Mouse (Mus musculus) urinary bladder, postnatal 36 days (tissue): ENCODE measurements around the gene Ankrd33.

Experiments
- DNase-seq, 2 experiments: peaks; one replicate each; pipeline ENCODE4 v3.0.0; 2022; ENCODE audit warnings: low spot score in 2 of 2, mixed read lengths in 1 of 2

The Ankrd33 gene

DNA sequence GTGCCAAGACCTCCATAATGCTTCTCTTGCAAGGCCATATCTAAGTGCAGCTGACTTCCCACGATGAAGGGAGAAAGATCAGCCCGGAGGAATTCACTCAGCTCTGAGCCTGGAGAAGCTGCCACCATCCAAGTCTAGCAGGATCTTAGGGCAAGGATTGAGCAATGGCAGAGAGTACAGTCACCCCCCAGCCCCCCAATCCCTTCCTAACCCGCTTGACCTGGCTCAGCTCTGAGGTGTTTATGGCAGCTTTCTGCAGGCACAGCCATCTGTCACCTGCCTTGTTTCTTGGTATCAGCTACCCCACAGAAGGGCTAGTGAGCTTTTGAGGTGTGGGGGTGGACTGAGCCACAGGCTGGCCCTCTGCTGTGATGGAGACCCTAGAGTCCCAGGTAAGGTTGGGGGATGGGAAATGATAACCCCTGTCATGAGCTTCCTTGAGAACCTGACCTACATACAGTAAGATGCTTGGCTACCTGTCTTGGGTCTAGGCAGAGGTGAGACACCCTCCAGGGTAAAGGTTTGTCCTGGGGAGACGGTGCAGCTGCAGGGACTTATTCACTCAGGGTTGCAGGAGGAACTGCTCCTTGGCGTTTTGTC lies at the start of gene Ankrd33:
Ankrd33 (plus strand) TSS at position 245 of the 600 bp plus-strand sequence.
- no peak for DNase-seq

DNA sequence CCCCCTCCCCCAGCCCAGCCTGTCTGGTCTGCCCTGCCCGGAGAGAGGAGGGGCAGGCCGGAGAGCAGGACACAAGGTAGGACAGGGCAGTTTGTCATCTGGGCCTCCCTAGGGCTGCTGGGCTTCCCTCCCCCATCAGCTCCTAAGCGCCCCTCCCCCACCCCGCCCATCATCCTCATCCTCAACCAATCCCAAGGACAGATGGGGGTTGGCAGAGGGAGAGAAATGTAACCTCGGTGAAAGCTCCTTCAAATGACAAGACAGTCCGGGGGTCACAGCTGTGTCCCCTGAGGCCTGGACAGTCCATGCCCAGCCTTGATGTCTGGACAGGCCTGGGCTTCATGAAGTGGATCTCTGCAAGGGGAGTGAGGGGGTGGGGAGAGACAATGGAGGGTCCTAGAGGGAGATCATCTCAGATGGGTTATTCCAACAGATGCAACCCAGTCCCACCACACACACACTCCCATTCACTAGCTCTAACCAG lies 49.1 kb upstream of the Ankrd33 start:
- no peak for DNase-seq

DNA sequence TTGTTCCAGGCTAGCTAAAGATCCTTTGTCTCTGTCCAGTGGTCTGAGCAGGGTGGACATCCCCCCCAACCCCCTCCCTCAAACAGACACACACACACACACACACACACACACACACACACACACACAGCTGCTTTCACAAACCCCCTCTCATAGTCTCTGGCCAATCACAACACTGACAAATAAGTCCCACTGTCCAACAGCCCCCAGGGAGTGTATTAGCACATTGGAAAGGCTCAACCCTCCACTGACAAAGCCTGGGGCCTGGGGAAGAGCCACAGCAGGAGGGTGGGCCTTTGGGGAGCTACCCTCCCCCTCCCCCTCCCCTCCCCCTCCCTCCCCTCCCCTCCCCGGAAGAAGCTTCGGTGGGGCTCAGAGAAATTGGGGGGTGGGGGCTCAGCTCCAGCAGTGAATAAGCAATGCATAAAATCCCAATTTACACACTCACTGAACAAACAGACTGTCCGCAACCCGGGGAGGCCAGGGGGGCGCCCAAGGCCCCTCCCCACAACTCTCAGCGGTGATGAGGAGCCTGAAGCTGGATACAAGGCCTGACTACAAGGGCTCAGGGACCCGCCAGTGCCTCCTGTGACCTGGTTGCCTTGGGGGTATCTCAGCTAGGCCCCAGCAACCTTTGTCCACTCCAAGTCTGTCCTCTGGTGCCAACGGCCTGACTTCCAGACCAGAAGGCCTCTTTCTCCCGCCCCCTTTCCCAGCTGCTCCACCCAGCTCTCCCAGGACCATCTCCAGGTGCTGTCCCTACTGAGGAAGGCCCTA lies 48.4 kb upstream of the Ankrd33 start:
- no peak for DNase-seq

DNA sequence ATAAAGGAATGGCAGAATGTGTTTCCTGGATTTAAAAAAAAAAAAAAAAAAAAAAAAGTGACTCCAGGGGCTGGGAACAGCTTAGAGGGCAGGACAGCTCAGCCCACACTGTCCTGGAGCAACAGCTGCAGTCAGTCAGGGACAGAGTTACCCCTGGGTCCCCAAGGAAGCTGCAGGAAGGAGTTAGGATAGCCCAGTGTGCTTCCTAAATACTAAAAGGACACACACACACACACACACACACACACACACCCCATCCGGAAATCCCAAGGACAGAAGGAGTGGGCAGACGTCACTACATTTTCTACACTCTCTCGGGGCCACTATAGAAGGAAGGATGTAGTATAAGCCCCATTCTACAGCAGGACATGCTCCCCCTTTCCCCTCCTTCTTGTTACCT lies 47.5 kb upstream of the Ankrd33 start:
- DNase-seq, result no peak

DNA sequence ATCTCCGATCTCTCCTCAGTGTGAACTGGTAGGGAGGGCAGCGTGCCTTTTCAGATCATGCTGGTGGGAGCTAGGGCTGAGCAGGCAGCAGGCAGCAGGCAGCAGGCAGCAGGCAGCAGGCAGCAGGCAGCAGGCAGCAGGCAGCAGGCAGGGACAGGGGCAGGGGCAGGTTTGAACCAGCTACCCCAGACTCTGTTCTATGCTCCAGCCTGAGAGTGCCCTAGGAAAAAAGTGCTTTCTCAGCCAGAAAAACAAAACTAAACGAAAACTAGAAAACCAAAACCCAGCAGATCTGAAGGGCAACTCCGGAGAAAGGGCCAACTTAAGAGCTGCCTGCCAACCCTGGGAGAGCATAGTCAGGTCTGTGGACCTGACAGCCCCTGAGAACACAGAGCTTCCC lies 46.9 kb upstream of the Ankrd33 start:
- DNase-seq, result no peak

DNA sequence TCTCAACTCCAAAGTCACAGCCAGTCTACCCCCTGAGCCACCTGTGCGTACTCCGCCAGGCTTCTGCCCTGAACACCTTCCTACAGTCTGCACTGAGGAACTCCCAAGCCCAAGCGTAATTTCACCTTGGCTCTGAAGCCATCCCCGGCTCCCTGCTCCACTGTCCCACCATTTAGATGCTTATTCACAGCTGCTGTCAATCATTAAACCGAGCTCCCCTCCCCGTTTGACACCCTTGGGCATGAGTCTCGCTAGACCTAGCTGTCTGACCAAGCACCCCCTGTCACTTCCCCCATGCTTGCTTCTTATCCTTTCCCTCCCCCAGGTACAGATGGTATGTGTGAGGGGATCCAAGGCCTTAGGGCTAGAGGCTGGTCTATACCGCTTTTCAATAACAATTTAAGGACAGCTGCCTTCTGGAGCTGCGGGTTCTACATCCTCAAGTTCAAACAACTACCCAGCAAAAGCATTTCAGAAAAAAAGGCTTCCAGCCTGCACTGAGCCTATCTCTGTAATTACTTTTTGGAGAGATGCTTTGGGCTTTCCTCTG lies 45.8 kb upstream of the Ankrd33 start:
- no peak for DNase-seq

DNA sequence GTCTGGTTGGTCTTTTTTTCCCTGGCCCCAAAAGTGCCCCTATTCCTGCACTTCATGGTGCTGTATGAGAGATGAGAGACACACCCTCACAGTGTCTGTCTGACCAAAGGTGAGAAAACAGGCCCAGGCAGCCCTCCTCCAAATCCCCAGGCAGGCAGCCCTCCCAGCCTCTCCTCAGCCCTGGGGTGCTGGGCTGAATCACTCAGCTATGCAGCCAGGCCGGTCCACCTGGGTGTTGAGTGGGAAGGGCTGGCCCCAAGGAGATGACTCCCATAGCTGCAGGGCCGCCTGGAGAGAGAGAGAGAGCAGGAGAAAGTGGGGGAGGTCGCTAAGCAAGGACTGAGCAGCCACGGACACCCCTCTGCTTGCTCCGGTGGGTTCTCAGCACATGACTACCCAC lies 44.8 kb upstream of the Ankrd33 start:
- DNase-seq, result peak; percentile 85 to 86

DNA sequence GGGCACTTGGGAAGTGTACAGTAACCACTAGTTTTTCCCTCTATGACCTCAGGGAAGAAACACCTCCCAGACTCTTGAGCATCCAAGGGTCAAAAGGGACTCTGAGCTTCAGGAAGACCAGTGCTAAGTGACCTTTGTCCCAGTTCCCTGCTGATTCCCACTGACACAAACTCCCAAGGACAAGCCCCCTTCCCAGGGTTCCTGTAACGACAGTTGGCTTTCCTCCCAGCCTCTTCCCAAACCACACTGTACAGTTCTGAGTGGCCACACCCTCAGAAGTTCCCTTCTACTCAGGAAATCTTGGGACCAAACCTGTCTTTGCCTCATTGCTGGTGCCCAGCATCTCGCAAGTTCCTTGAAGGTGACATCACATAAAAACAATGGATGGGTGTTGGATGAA lies 42.8 kb upstream of the Ankrd33 start:
- DNase-seq, result no peak

DNA sequence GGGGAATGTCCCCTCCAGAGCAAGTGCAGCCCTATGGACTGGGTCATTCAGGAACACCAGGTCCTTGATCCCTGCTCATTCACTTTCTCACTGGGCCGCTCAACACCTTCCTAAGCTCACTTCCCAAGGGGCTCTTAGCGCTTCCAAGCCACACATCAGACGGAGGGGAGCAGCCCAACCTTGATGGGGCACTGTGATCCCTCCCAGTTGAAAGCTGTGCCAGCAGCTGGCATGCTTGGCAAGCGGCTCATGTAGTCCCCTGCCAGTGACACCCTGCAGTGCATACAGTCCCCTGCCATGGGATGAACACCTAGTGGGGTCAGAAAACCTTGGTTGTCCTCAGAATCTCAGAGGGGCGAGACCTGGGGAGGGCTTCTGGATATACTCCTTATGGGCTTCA lies 41.5 kb upstream of the Ankrd33 start:
- DNase-seq, result no peak

DNA sequence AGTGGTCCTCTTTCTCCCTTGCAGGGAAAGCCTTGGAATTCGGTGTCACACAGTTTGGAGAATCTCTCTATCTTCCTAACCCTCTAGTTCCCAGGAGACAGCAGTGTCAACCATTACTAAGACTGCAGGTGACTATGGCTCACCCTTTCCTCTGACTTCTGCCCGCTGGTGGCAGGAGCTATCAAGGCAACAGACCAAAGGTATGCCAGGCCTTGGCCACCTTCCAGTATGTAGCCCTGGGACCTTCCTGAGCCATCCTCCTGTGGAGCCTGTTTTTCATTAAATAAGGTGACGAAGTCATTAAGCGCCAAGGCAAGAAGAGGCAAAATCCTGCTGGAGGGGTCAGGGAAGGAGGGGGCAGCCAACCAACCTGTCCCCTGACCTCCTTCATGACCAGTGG lies 40.4 kb upstream of the Ankrd33 start:
- no peak for DNase-seq

DNA sequence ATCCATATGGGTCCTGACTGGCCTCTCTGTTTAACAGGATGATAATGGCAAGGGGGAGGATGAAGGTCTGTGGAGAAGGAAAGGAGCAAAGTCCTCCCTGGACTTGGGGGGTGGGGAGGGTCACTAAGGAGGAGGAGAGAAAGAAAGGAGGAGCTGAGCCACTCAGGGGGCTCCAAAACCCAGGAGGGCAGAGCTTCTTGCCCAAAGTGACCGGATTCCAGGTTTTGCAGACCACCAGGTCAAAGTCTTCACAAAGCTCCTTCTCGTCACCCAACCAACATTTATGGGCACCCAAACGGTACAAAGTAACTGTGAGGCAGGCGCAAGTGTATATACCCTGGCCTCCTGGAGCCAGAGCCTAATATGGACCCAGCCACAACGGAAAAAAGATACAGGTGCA lies 39.9 kb upstream of the Ankrd33 start:
- DNase-seq, result no peak

DNA sequence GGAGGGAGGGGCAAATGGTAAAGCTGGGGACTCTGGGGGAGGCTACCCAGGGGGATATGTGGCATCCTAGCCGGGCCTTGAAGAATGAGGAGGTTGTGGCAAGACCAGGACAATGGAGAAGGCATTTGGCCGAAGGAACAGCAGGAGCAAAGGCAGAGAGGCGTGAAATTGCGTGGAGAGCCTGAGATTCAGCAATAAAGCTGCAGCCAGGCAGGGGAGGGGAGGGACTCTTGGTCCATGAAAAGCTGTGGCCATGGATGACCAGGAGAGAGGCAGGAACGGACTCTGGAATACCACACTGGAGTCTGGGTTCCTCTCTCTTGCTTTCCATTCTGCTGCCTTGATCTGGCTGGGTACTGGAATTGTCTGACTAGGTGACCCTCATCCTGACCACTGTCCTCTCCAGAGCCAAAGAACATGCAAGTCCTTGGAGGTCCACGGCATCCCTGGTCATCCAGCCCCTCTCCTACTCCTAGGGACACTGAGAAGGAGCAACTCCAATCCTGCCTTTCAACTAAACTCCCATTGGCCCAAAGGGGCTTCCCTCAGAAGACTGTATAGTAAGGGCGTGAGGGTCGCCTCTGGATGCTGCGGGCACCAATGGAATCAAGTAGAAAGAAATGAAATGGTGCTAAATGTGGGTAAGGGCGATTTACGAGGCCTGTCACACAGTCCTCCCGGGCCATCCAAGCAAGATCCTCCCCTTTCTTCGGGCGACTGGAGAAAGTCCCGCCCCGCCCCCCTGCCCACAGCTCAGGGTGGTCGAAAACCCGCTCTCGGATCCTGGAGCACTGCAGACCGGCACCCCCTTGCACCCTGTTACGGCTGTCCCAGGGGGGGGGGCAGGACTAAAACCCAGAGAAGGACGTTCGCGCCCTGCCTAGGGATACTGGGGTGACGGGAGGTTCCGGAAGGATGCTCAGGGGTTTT lies 39.2 kb upstream of the Ankrd33 start:
- DNase-seq, result no peak

DNA sequence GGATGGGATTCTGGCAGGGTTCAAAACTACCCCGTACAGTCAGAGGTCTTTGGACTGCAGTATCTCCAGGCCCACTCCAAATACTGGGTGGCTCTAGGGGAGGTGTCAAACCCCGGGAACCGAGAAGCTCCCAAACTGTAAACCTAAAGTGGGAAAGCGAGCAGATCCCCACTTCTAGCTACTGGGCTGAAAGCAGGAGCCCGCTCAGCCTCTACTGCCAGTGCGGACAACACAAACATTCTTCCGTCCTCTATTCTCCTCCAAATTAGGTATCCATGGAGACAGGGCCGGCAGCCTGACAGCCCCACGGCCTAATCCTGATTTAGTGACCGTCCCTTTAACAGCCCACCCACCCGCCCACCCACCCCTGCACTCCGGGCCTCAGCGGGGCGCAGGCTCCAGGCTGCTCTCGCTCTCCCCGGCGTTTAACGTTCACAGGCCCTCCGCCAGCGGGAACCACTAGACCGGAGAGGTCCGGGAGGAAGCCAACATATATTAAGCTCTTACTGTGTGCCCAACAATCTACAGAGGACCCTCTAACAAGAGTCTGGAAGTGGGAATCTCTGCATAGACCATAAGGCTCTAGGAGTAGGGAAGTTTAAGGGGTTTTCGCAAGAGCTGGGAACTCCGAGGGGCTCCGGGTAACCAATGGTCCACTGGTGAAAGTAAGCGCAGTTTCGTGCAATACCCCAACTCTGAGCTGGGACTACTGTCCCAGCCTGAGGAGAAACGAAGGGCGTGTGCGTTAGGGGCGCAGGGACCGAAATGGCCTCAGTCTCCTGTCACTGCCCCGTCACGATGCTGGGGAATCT lies 38.3 kb upstream of the Ankrd33 start:
- DNase-seq, result no peak

DNA sequence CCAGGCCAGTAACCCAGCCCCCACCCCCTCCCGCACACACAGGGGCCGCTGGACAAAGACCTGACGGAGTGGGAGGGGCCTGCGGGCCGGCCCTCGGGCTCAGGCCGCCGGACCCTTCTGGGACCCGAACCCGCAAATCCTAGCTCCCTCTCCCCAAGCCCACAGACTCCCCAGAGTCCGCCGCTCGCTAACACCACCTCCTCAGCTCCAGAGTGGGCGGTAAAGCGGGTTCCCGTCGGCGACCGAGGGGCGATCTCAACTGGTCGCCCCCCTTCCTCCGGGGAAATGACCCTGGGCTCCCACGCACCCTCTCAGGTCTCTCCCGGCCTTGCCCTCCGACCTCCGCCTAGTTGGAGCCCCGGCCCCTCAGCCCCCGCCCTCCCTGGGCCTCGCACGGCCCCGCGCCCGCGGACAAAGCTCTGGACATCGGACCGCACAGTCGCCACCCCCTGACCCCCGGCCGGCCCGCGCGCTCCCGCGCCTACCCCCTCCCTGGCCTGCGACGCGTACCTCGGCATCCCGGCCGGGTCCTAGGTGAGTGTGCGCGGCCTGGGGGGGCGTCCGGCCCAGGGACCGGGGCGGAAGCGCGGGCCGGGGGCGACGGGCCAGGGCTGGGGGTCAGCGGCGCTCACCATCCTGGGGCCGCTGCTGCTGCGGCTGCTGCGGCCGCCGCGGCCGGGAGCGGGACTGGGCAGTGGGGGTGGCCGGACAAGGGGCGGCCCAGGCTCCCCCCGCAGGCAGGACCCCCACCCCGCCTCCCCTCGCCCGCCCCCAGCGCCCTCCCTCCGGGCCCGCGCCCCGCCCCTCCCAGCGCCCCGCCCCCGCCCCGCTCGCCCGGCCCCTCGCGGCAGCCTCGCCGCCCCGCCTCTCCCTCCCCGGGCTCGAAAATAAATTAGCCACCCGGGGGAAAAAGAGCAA lies 37.5 kb upstream of the Ankrd33 start, which contains the start of gene Fignl2:
Fignl2 (minus strand) TSS at position 755 of the 918 bp plus-strand sequence.
- DNase-seq, result no peak

DNA sequence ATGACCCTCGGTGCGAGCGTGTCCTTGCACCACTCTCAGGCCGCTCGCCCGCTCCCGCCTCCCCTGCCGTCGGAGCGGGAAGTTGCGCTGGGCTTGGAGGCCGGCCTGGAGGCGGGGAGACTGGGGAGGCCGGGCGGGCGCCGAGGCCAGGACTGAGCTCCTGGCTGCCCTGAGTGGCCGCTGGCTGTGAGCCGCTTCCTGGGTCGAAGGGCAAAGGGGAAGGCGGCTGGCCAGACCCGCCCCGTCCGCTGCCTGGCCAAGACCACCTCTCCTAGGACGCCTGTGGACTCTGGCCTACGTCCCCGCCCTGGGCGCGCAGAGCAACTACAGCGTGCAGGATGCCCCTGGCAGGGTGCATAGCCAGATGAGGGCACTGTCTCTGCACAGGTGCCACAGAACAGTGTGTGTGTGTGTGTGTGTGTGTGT lies 36.8 kb upstream of the Ankrd33 start:
- peak; percentile 85 to 91 for DNase-seq

DNA sequence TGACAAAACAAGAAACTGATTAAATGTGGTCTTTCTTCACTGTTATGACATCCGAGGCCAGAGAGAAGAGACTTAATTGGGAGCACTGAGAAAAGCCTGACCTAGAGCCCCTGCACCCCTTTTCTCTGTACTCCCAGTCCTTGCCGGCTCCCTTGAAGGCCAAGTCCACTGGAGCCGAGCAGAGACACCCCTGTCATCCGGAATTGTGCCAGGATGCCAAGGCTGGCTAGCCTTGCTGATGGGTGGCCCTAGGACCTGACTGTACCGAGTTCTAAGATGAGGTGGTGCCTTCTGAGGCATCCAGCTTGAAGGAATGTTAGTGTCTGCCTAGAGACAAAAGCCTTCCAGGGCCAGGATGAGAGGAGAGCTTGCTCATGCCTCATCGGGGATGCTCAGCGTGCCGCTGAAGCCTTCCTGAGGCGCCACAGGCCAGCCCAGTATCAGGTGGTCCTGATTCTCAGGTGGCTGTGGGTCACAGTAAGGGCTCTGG lies 35.5 kb upstream of the Ankrd33 start:
- no peak for DNase-seq

DNA sequence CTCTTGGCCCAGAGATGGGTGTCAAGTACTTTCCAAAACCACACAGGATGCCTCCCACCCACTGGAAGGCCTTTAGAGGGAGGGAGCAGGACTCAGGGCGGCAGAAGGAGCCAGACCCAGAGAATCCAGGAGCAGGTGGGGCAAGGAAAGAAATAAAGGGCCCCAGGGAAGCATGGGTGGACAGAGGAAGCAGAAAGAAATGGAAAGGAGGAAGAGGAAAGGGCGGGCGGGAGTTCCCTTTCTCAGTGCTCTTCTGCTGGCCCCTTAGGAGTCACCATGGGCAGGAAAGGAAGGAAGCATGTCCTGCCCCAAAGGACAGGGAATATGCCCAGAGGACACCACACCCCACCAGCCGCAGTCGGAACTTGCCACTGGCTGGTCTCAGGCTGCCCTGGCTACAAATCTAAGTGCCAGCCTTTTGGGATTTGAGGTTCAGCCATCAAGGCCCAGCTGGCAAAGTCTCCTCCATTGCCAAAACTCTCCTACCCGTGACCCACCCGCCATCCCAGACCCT lies 34.5 kb upstream of the Ankrd33 start:
- DNase-seq, result no peak

DNA sequence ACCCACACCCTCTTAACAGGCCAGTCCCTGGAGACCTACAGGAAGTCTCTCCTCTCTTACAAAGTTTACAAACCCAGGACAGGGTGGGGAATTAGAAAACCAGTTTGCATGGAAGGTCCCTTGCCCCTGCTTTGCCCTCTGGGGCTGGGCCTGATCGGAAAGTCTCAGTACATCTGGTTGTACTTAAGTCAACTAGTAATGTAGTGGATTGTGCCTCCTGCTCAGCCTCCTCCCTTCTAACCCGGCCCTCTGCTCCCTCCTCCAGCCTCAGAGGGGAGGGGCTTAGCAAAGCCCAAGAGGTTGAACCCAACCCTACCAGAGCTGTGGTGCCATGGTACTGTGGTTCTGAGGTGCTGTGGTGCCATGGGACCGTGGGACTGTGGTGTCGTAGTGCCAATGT lies 33.3 kb upstream of the Ankrd33 start:
- no peak for DNase-seq

DNA sequence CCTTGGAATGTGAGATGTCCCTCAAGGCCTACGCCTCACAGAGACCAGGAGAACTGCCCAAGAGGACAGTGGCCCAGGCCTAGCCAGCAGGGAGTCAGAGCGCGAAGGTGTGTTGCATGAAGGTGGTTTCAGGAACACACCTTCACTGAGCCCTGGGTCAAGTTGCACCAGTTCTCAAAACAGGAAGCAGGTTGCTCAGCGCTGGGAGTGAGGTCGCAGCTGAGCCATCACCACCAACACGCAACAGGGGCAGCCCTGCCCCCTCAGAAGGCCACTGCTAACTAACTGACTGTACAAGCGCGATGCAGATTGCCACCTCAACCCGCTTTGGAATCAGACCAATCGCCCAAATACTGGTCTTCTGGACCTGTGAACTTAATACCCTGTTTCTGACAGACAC lies 31.1 kb upstream of the Ankrd33 start:
- no peak for DNase-seq

DNA sequence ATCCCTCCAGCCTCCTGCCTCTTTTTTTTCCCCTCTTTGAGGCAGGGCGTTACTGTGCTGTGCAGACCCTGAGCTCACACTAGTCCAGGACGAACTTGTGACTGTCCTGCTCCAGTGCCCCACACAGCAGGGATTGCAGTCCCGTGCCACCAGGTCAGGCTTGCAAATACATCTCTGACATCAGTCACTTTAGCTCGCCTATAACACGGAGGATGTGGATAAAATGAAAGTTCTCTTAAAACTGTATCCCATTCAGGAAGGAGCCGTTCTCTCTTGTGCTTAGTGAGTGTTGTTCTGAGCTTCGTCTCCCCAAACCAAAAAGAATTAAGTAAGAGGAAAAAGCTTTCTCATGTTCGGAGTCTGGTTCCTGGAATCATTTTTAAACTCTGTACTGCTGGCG lies 29.1 kb upstream of the Ankrd33 start:
- DNase-seq, result no peak
